Mouse (Mus musculus) G1E (cell line): ENCODE measurements around the gene Gps1. TPM values are rescaled to one million over a fixed set of nuclear protein-coding genes. Genes with fewer than 3 reads are reported as not detected.

Experiments used
- ATAC-seq: 2 replicates; pipeline ENCODE4 v1.8.0; 2016; ENCODE audit warnings: mild to moderate bottlenecking; ENCODE audit not compliant: insufficient number of reproducible peaks, poor library complexity, low FRiP score, severe bottlenecking; ENCODE audit errors: extremely low read depth
- DNase-seq: peaks from one replicate; pipeline ENCODE4 v3.0.0; 2012; ENCODE audit warnings: low spot score
- H3K27me3 ChIP-seq: 2 replicates; pipeline ENCODE4 v1.6.1; 2012; ENCODE audit warnings: mild to moderate bottlenecking, low read length, inconsistent platforms; ENCODE audit not compliant: insufficient read depth
- H3K36me3 ChIP-seq: replicated peaks from 2 replicates; pipeline ENCODE3; 2012; ENCODE audit warnings: mild to moderate bottlenecking, inconsistent platforms
- H3K4me1 ChIP-seq: 2 replicates; pipeline ENCODE4 v1.6.1; 2012; ENCODE audit warnings: low read depth, low read length, inconsistent platforms, mixed read lengths; ENCODE audit not compliant: insufficient read depth
- H3K4me3 ChIP-seq: 2 replicates; pipeline ENCODE4 v1.5.1; 2012; ENCODE audit warnings: low read depth, mild to moderate bottlenecking, inconsistent platforms, low read length, moderate library complexity, mixed read lengths
- H3K9me3 ChIP-seq: replicated peaks from 2 replicates; pipeline ENCODE4 v1.6.1; 2012; ENCODE audit warnings: inconsistent platforms
- CTCF ChIP-seq: IDR thresholded peaks from 2 replicates; pipeline ENCODE4 v1.5.1; 2012; ENCODE audit warnings: low read depth, low read length, inconsistent platforms, mixed read lengths
- GATA1 ChIP-seq: IDR thresholded peaks from 2 replicates; pipeline ENCODE4 v1.6.1; 2012; ENCODE audit warnings: borderline replicate concordance, low read length, inconsistent platforms, mixed read lengths
- GATA2 ChIP-seq: IDR thresholded peaks from 2 replicates; pipeline ENCODE4 v1.6.1; 2012; ENCODE audit warnings: low read depth, low read length, inconsistent platforms, borderline replicate concordance
- POLR2AphosphoS5 ChIP-seq: IDR thresholded peaks from 2 replicates; pipeline ENCODE4 v1.6.1; 2012; ENCODE audit warnings: low read depth, low read length, inconsistent platforms; ENCODE audit not compliant: insufficient replicate concordance
- TAL1 ChIP-seq: conservative IDR thresholded peaks from 2 replicates; pipeline ENCODE4 v1.6.1; 2012; ENCODE audit warnings: low read depth, low read length, inconsistent platforms, mixed read lengths
- polyA plus RNA-seq: library from polyadenylated mRNA; stranded (reverse); fragments of >175 nt; gene quantifications from 2 replicates; pipeline ENCODE4 v1.2.3, GENCODE M21; 2012
- total RNA-seq, 2 experiments: library from RNA; stranded (forward) in 1 of 2; stranded (reverse) in 1 of 2; fragments of 200-1000 nt in 1 of 2; fragments of >200 nt in 1 of 2; fragmentation: Nextera tagmentation in 1 of 2; gene quantifications; 2 replicates each; pipeline ENCODE4 v1.2.3; 2014 to 2017

Gps1 gene
- total and polyA plus RNA-seq, 3 experiments, result 66.5 to 110 (median 109) TPM

DNA sequence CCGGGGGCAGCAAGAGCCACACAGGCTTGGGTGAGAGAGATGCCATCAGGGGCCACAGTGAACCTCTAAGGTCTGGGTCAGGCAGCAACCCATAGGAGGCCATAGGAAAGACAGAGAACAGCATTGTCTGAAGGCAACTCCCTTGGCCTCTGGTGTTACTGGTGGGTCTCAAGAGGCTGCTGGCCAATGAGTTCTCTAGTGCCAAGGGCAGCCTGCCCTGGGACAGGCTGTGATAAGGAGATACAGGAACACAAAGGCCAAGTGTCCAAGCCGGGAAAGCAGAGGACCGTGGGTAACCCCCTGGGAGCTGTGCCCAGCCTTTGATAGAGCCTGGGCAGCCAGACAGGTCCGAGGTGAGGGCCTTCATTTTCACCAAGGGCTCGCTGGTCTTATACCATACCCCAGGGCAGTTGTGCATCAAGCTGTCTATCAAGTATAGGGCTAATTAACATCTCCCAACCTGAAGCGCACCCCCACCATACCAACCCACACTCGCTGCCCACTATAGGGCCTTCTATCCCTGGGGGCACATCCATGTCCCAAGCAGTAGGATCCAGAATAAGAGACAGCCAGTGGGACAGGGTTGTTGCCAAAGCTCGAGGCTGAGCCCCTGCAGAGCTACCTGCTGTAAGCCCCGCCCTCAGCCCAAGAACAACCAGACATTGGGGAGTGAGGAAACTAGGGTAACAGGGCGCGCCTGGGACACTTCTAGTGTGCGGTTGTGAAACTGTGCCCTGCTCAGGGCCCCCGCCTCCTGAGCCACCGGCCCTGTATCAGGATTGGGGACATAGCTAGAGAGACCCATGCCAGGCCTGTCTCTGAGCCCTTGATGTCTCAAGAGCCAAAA, 37.2 kb downstream of the Gps1 start:
- Histone ChIP-seq H3K36me3 (peaks cover 77% of the 10 kb centered on the region), H3K27me3 (no peaks in the 10 kb centered on the region), H3K4me3 (peak overlapping the region; percentile 85), H3K9me3 (no peaks in the 10 kb centered on the region), H3K4me1 (peaks cover 88% of the 10 kb centered on the region)
- no peak for TF ChIP-seq CTCF
- no peak for TF ChIP-seq GATA2
- no peak for TF ChIP-seq TAL1
- no peak for TF ChIP-seq GATA1
- TF ChIP-seq POLR2AphosphoS5, result no peak
- DNase-seq, result peak; percentile 50
- ATAC-seq, result no peak

GRCm38 (mm10) chr11:120822321-120822720, 38.2 kb downstream of the Gps1 start:
- Histone ChIP-seq H3K27me3 (no peaks in the 10 kb centered on the region), H3K9me3 (no peaks in the 10 kb centered on the region), H3K4me1 (peaks cover 79% of the 10 kb centered on the region), H3K36me3 (peaks cover 69% of the 10 kb centered on the region), H3K4me3 (peak overlapping the region; percentile 85)
- DNase-seq (no peak), ATAC-seq (no peak)
- TF ChIP-seq CTCF, result no peak
- TF ChIP-seq GATA1, result no peak
- TF ChIP-seq TAL1, result no peak
- no peak for TF ChIP-seq POLR2AphosphoS5
- TF ChIP-seq GATA2, result no peak

GRCm38 (mm10) chr11:120822831-120823550, 38.9 kb downstream of the Gps1 start:
- ATAC-seq (no peak), DNase-seq (peak; percentile 53)
- Histone ChIP-seq H3K9me3 (no peaks in the 10 kb centered on the region), H3K27me3 (peaks cover 4% of the 10 kb centered on the region), H3K4me1 (peaks cover 76% of the 10 kb centered on the region), H3K36me3 (peaks cover 62% of the 10 kb centered on the region), H3K4me3 (peak overlapping the region; percentile 85)
- peak; percentile 66; the same call in 1 of the 2 replicates for TF ChIP-seq POLR2AphosphoS5
- TF ChIP-seq TAL1, result no peak
- no peak for TF ChIP-seq GATA2
- no peak for TF ChIP-seq GATA1

GRCm38 (mm10) chr11:120823551-120823947, 39.5 kb downstream of the Gps1 start:
- peaks cover 10% of the 10 kb centered on the region for H3K27me3 ChIP-seq
- H3K4me1 ChIP-seq, result peaks cover 70% of the 10 kb centered on the region
- peaks cover 57% of the 10 kb centered on the region for H3K36me3 ChIP-seq
- TF ChIP-seq POLR2AphosphoS5, result no peak
- TF ChIP-seq GATA1, result no peak
- no peak for TF ChIP-seq CTCF
- no peak for TF ChIP-seq GATA2
- no peak for TF ChIP-seq TAL1
- no peaks in the 10 kb centered on the region for H3K9me3 ChIP-seq
- ATAC-seq (no peak), DNase-seq (peak; percentile 75)
- peak overlapping the region; percentile 85 for H3K4me3 ChIP-seq

GRCm38 (mm10) chr11:120823956-120824786, 40.1 kb downstream of the Gps1 start, which contains the start of gene Fasn:
Fasn (minus strand) TSS chr11:120824547.
- H3K27me3 ChIP-seq, result peaks cover 15% of the 10 kb centered on the region
- no peaks in the 10 kb centered on the region for H3K9me3 ChIP-seq
- peak; percentile 80 for ATAC-seq
- peak within 1 kb of the TSS; percentile 85 for H3K4me3 ChIP-seq
- TF ChIP-seq POLR2AphosphoS5 (peak; percentile 47; the same call in 1 of the 2 replicates), CTCF (no peak), GATA2 (no peak), GATA1 (no peak), TAL1 (no peak)
- peaks cover 64% of the 10 kb centered on the region for H3K4me1 ChIP-seq
- peak; percentile 100 for DNase-seq
- peaks cover 51% of the 10 kb centered on the region for H3K36me3 ChIP-seq

DNA sequence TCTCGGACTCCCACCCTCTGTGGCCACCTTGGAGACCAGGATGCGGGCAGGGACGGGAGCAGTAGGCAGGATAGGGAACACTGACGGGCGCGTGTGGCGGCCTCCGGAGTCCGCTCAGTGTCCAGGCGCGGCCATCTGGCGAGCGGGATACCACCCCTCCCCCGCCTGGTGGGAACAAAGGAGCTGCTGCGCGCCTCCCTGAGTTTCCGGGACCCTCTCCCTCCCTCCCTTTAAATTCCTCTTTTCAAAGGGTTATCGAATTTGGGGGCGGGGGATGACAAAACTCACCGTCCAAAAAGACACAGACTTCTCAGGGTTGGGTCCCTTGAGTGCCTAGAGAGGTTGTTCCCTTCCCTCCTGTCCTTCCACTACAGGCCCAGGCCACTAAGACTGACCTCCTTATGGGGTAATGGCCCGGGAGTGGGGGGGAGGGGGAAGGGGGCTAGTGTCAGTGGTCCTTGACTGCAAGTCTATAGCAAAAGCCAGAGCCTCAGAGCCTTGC, 40.8 kb downstream of the Gps1 start:
- TF ChIP-seq TAL1 (no peak), CTCF (no peak), POLR2AphosphoS5 (no peak), GATA2 (no peak), GATA1 (no peak)
- Histone ChIP-seq H3K4me3 (peak overlapping the region; percentile 85), H3K36me3 (peaks cover 44% of the 10 kb centered on the region), H3K9me3 (no peaks in the 10 kb centered on the region), H3K4me1 (peaks cover 57% of the 10 kb centered on the region), H3K27me3 (peaks cover 21% of the 10 kb centered on the region)
- DNase-seq (no peak), ATAC-seq (no peak)
